Mouse (Mus musculus) lung, adult 2 months (tissue): ENCODE results near the gene Krtap10-10.

Experiments used
- CTCF ChIP-seq: fragments of 200-500 bp; IDR thresholded peaks from 2 replicates; pipeline ENCODE4 v1.5.1; 2011; ENCODE audit warnings: mild to moderate bottlenecking, low read length, control low read depth; ENCODE audit not compliant: insufficient read depth
- POLR2A ChIP-seq: fragments of 200-500 bp; IDR thresholded peaks from 2 replicates; pipeline ENCODE4 v1.6.1; 2011; ENCODE audit warnings: low read depth, mild to moderate bottlenecking, control low read depth, low read length, borderline replicate concordance; ENCODE audit errors: extremely low read depth

GRCm38 (mm10) chr10:77864067-77864761 lies 28.5 kb downstream of the Krtap10-10 start:
- no peak for TF ChIP-seq POLR2A
- TF ChIP-seq CTCF = no peak
